Mouse (Mus musculus): ENCODE measurements around the gene Hnrnpll. TPM values are rescaled to one million over a fixed set of nuclear protein-coding genes. Genes with fewer than 3 reads are reported as not detected.

Hnrnpll gene
- total RNA-seq, 2 experiments from 2014 or later, result 62.6 to 67.3 TPM

DNA sequence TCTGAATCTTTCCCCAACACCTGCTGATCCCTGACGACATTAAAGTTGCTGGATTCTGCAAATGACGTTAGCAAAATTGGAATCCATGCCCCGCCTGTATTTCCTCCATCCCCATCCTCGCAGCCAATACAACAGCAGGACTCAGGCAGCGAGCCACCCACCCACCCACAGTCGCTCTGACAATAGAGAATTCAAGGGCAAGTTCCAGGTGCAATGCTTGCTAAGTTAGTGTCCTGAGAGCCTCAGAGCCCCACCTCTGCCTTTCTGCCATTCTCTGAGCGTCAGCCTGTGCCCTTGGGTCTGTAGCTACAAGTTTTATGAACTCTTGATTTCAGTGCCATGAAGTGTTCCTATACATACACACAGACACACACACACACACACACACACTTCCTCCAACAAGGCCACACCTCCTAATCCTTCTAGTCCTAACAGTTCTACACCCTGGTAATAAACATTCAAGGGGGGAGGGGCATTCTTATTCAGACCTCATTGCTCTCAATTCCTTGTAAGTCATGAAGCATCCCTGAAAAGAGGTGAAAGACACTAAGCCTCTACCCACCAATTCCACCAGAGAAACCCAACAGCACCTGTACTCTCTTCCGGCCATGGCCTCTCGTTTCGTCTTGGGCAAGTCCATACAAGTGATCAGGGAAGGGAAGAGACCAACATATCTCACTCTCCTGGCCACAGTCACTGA, 81.6 kb downstream of the Hnrnpll start:
- intact Hi-C loops (cut with DNase I), result no loop called here

More for the DNA sequence above, 81.6 kb downstream of the Hnrnpll start:
- no peak for DNase-seq (ENCODE audit: extremely low spot score in 1 of 2, low spot score in 2 of 2)

Other genes starting within 250 kb of the Hnrnpll start
- 10 to 100 TPM; 66.6 to 71.3 TPM for gene Atl2, start 166.2 kb downstream of the Hnrnpll start, total RNA-seq (2021)
- 1 to 10 TPM; 1.7 to 2.4 TPM for gene Galm, start 65.1 kb upstream of the Hnrnpll start, total RNA-seq (2021)
- 100 to 1,000 TPM; 108 to 120 TPM for gene Srsf7, start 145.0 kb upstream of the Hnrnpll start, total RNA-seq (2021)
- under 1 TPM; 0.17 to 0.18 TPM for gene Ttc39d, start 145.1 kb upstream of the Hnrnpll start, total RNA-seq (2021)
- 1 to 10 TPM; 5.8 to 6.6 TPM for gene Gemin6, start 162.1 kb upstream of the Hnrnpll start, total RNA-seq (2021)
- 10 to 100 TPM; 18.9 to 19.1 TPM for gene Morn2, start 227.9 kb upstream of the Hnrnpll start, total RNA-seq (2021)
- 10 to 100 TPM; 60.2 to 63.8 TPM for gene Dhx57, start 228.1 kb upstream of the Hnrnpll start, total RNA-seq (2021)
- gene Arhgef33, start 245.1 kb upstream of the Hnrnpll start, total RNA-seq (2021), result 1 to 10 TPM; 3.1 to 3.9 TPM